Mouse (Mus musculus): ENCODE data around the gene Cog4. TPM values are rescaled to one million over a fixed set of nuclear protein-coding genes. Genes with fewer than 3 reads are reported as not detected.
"Not testable (repeated sequence)": the region's sequence is repeated elsewhere in the genome, so short reads cannot be mapped to it uniquely, and the experiment has no call there.

The Cog4 gene
- total RNA-seq, 1 experiment from 2014 or later = 31.6 TPM

- peak; percentile 93 for ATAC-seq (replicated peaks; ENCODE audit: insufficient number of reproducible peaks, low FRiP score, low TSS enrichment, poor library complexity, severe bottlenecking)
Measured at GRCm38 (mm10) chr8:110911576-110912570, 65.5 kb downstream of the Cog4 start.

DNA sequence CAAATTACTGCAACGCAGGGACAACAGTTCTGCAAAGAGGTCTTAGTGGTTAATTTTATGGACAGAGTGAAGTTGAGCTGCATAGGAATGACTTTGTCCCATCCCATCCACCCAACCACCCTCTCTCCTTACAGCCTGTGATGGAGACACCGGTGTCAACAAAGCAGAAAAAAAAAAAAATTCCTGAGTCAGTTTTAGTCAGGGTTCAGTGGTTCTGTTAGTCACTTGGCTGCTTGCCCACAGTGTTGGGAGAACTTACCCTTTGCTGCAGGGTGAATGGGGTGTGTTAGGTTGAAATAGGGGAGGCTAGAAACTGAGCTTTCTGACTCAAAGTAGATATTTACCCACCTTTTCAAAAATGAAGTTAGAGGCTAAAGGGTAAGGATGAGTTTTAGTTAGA is 71.0 kb downstream of the Cog4 start:
- no peak for ATAC-seq (replicated peaks; ENCODE audit: insufficient number of reproducible peaks, low FRiP score, low TSS enrichment, poor library complexity, severe bottlenecking)

- ATAC-seq (replicated peaks; ENCODE audit: insufficient number of reproducible peaks, low FRiP score, low TSS enrichment, poor library complexity, severe bottlenecking) = no peak
Measured at GRCm38 (mm10) chr8:110918027-110918426, 71.6 kb downstream of the Cog4 start.

- ATAC-seq (replicated peaks; ENCODE audit: insufficient number of reproducible peaks, low FRiP score, low TSS enrichment, poor library complexity, severe bottlenecking) = no peak
Measured at GRCm38 (mm10) chr8:110918460-110918859, 72.1 kb downstream of the Cog4 start.

GRCm38 (mm10) chr8:110919341-110920031 is 73.1 kb downstream of the Cog4 start, which contains the start of gene St3gal2:
St3gal2 (plus strand) TSS chr8:110919922.
- peak; percentile 95 for ATAC-seq (replicated peaks; ENCODE audit: insufficient number of reproducible peaks, low FRiP score, low TSS enrichment, poor library complexity, severe bottlenecking)

- 0 out of 2 replicates have a peak, but pooled peaks have one; percentile 2 for ATAC-seq (replicated peaks; ENCODE audit: insufficient number of reproducible peaks, low FRiP score, low TSS enrichment, poor library complexity, severe bottlenecking)
Measured at GRCm38 (mm10) chr8:110920032-110920772, 73.8 kb downstream of the Cog4 start.

DNA sequence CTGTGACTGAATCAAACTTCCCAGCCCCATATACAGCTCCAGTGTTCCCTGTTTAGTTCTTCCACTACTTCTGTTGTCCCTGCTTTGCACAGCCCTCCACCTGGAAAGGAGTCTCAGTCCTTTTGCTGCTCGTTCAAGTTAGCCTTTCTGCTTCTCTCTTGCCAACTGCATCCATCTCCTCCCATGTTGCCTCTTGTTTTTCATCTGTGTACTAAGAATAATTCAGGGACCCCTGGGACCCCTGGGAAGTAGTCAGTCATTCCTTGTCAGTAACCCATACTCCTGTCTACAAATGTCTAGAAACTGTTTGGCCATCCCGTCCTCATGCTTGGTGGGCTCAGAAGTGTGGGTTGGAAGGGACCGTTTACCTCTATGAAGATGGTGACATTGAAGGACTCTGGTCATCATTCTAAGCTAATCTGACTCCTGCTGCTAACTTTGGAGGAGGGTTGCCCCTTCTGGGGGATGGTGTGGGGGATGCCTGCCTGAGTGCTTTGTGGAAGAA is 74.4 kb downstream of the Cog4 start:
- ATAC-seq (replicated peaks; ENCODE audit: insufficient number of reproducible peaks, low FRiP score, low TSS enrichment, poor library complexity, severe bottlenecking) = no peak

- no peak for ATAC-seq (replicated peaks; ENCODE audit: insufficient number of reproducible peaks, low FRiP score, low TSS enrichment, poor library complexity, severe bottlenecking)
Measured at GRCm38 (mm10) chr8:110921492-110922230, 75.3 kb downstream of the Cog4 start.

DNA sequence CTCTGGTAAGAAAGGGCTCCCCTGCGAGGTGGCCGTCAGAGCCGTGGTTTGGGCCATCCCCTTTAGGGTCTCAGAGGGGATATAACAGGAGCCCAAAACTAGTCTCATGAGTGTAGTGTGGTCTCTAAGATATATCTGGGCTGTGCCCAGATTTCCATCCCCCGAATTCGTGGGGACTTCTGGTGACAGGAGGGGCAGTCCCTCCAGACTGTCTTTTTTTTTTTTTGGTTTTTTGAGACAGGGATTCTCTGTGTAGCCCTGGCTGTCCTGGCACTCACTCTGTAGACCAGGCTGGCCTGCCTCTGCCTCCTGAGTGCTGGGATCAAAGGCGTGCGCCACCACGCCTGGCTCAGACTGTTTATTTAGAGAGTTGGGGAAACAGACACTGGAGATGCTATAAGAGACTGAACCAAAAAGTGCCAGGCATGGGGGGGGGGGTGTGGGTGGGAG is 79.3 kb downstream of the Cog4 start:
- ATAC-seq (replicated peaks; ENCODE audit: insufficient number of reproducible peaks, low FRiP score, low TSS enrichment, poor library complexity, severe bottlenecking) = no peak

- ATAC-seq (replicated peaks; ENCODE audit: insufficient number of reproducible peaks, low FRiP score, low TSS enrichment, poor library complexity, severe bottlenecking) = no peak
Measured at GRCm38 (mm10) chr8:110926690-110927089, 80.3 kb downstream of the Cog4 start.

DNA sequence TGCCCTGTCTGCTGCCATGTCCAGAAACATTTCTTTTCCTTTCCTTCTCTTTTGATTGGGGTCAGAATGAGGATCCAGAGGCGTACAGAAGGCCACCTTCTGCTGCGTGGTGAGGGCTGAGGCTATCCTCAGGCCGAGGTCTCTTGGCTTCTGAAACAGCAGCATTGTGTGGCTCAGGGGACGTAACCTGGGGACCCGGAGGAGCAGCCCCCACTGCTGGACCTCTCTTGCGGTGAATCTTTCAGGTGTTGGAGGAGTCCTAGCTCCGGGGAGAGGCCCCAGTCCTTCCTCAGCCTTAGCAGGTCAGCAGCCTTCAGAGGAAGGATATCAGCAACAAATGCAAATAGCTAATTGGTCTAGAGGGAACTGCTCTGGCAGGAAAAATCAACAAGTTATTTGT is 82.0 kb downstream of the Cog4 start:
- ATAC-seq (replicated peaks; ENCODE audit: insufficient number of reproducible peaks, low FRiP score, low TSS enrichment, poor library complexity, severe bottlenecking) = no peak

GRCm38 (mm10) chr8:110929066-110929465 is 82.7 kb downstream of the Cog4 start:
- ATAC-seq (replicated peaks; ENCODE audit: insufficient number of reproducible peaks, low FRiP score, low TSS enrichment, poor library complexity, severe bottlenecking) = no peak

DNA sequence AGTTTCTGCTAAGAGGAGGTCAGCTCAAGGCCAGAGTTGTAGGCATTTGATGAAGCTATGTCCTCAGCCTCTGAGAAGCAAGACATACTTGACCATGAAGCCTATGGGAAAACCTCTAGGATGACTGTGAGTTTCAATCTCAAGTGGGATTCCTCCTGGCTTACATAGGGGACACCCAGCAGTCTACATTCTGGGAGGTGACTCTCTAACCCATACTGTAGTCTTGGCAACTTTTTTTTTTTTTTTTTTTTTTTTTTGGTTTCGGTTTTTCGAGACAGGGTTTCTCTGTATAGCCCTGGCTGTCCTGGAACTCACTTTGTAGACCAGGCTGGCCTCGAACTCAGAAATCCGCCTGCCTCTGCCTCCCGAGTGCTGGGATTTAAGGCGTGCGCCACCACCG is 83.3 kb downstream of the Cog4 start:
- ATAC-seq (replicated peaks; ENCODE audit: insufficient number of reproducible peaks, low FRiP score, low TSS enrichment, poor library complexity, severe bottlenecking) = not testable (repeated sequence)

GRCm38 (mm10) chr8:110931176-110931939 is 85.0 kb downstream of the Cog4 start:
- ATAC-seq (replicated peaks; ENCODE audit: insufficient number of reproducible peaks, low FRiP score, low TSS enrichment, poor library complexity, severe bottlenecking) = no peak
